Mouse (Mus musculus) brain, embryonic 14.5 days (tissue): ENCODE measurements at regions not wholly inside any gene's neighbourhood (a gene's known extent, or its start where the extent isn't known, plus 50 kb on each side); places are given as distances from the start of the nearest gene placed in this dataset.

Source experiments
- CTCF ChIP-seq: fragments of 200-500 bp; IDR thresholded peaks from 2 replicates; pipeline ENCODE4 v1.5.1; 2012; ENCODE audit warnings: inconsistent platforms, mild to moderate bottlenecking, moderate library complexity, borderline replicate concordance; ENCODE audit not compliant: insufficient read depth, insufficient read length; ENCODE audit errors: extremely low read depth
- POLR2A ChIP-seq: fragments of 200-500 bp; IDR thresholded peaks from 2 replicates; pipeline ENCODE4 v1.6.1; 2012; ENCODE audit warnings: mild to moderate bottlenecking, inconsistent platforms, borderline replicate concordance; ENCODE audit not compliant: poor library complexity, insufficient read depth, insufficient read length, severe bottlenecking; ENCODE audit errors: extremely low read depth

DNA sequence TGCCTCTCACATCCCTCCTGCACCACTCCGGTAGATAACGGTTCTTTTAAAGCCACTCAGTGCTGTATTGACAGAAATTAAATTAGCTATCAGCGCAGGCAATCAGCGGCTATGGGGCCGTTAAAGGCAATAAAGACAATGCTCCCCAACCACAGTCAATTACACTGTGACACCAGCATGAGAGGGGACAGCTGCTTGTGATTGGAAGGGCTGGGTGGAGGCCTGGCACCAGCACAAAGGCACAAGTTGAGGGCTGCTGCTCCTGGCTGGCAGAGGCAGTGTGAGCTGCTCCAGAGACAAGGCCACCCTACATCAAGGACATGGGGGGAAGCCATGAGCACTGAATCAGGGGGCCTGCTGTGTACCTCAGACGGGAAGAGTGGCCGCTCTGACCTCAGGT, 420.0 kb downstream of the Vrk1 start:
- TF ChIP-seq CTCF, result no peak
- no peak for TF ChIP-seq POLR2A
